Mouse (Mus musculus) urinary bladder, adult 18-20 months (tissue): ENCODE data around the gene Retreg1.
"Not testable (repeated sequence)": the region's sequence is repeated elsewhere in the genome, so short reads cannot be mapped to it uniquely, and the experiment has no call there.

Experiments
- DNase-seq, 2 experiments: peaks; one replicate each; pipeline ENCODE4 v3.0.0; 2022; ENCODE audit warnings: low spot score in 2 of 2, mixed read lengths in 2 of 2

The Retreg1 gene

GRCm38 (mm10) chr15:25999545-25999944 is 156.6 kb downstream of the Retreg1 start:
- DNase-seq: not testable (repeated sequence)

- no peak for DNase-seq
Measured at GRCm38 (mm10) chr15:26008621-26009020, 165.6 kb downstream of the Retreg1 start.

- DNase-seq: no peak
Measured at GRCm38 (mm10) chr15:26012891-26013290, 169.9 kb downstream of the Retreg1 start.

- no peak for DNase-seq
Measured at GRCm38 (mm10) chr15:26015979-26016665, 173.1 kb downstream of the Retreg1 start.

GRCm38 (mm10) chr15:26021721-26022120 is 178.7 kb downstream of the Retreg1 start:
- DNase-seq: no peak

- DNase-seq: no peak
Measured at GRCm38 (mm10) chr15:26022636-26023035, 179.7 kb downstream of the Retreg1 start.
